Mouse (Mus musculus) liver, embryonic 15.5 days (tissue): ENCODE data around the gene Mrpl39. TPM values are rescaled to one million over a fixed set of nuclear protein-coding genes. Genes with fewer than 3 reads are reported as not detected.

ENCODE experiments used
- ATAC-seq: fragments of 200-750 bp; cut with Nextera tagmentation; 2 replicates; pipeline ENCODE4 v1.8.0; 2017; ENCODE audit warnings: moderate number of reproducible peaks, mild to moderate bottlenecking, moderate library complexity; ENCODE audit not compliant: insufficient read depth
- H3K27ac ChIP-seq: fragments of 300-500 bp; sonication (generic); replicated peaks from 2 replicates; pipeline ENCODE4 v1.5.1; 2015; ENCODE audit warnings: mild to moderate bottlenecking, inconsistent platforms
- H3K27me3 ChIP-seq: fragments of 300-500 bp; sonication (generic); 2 replicates; pipeline ENCODE4 v1.6.1; 2015; ENCODE audit warnings: mild to moderate bottlenecking, inconsistent platforms
- H3K36me3 ChIP-seq: fragments of 300-500 bp; sonication (generic); replicated peaks from 2 replicates; pipeline ENCODE4 v1.6.1; 2015; ENCODE audit warnings: moderate library complexity, mild to moderate bottlenecking, inconsistent platforms
- H3K4me1 ChIP-seq: fragments of 300-500 bp; sonication (generic); replicated peaks from 2 replicates; pipeline ENCODE4 v1.6.1; 2015; ENCODE audit warnings: inconsistent platforms
- H3K4me2 ChIP-seq: fragments of 300-500 bp; sonication (generic); 2 replicates; pipeline ENCODE4 v1.6.1; 2015; ENCODE audit warnings: moderate library complexity, mild to moderate bottlenecking, inconsistent platforms
- H3K4me3 ChIP-seq: fragments of 300-500 bp; sonication (generic); replicated peaks from 2 replicates; pipeline ENCODE4 v1.5.1; 2015; ENCODE audit warnings: mild to moderate bottlenecking, inconsistent platforms
- H3K9ac ChIP-seq: fragments of 300-500 bp; sonication (generic); 2 replicates; pipeline ENCODE4 v1.6.1; 2015; ENCODE audit warnings: moderate library complexity, mild to moderate bottlenecking, inconsistent platforms
- H3K9me3 ChIP-seq: fragments of 300-500 bp; sonication (generic); replicated peaks from 2 replicates; pipeline ENCODE4 v1.6.1; 2016; ENCODE audit warnings: inconsistent platforms
- WGBS: fragments of 180-500 bp; shearing (Covaris S2); methylation state at CpG from one replicate; pipeline ENCODE4 v1.1.7; 2015; ENCODE audit warnings: mixed read lengths; ENCODE audit not compliant: insufficient replicate concordance; 5-methylcytosine and 5-hydroxymethylcytosine counted together
- microRNA counts: library from miRNA; unstranded; fragments of <30 nt; microRNA quantifications from one replicate; lab custom pipeline; 2016
- microRNA-seq: library from miRNA; unstranded; fragments of <30 nt; microRNA quantifications from one replicate; pipeline ENCODE4, GENCODE M21; 2016
- polyA plus RNA-seq: library from polyadenylated mRNA; unstranded; fragments of >200 nt; fragmentation: Nextera tagmentation; extraction: Ambion mirVana; gene quantifications from 2 replicates; pipeline ENCODE4 v1.2.1, GENCODE M21; 2015

Gene Mrpl39
- polyA plus RNA-seq, 1 experiment from 2014 or later = 24.6 TPM

- H3K4me2 ChIP-seq = no peak overlapping the region
- no peak overlapping the region for H3K27ac ChIP-seq
- H3K9ac ChIP-seq = no peak overlapping the region
- H3K4me3 ChIP-seq = no peak overlapping the region
- ATAC-seq = no peak
- no peaks in the 10 kb centered on the region for H3K27me3 ChIP-seq
- H3K36me3 ChIP-seq = no peaks in the 10 kb centered on the region
- 57% methylated on average over 5 of the region's 5 CpGs for WGBS
- H3K4me1 ChIP-seq = no peaks in the 10 kb centered on the region
- H3K9me3 ChIP-seq = no peaks in the 10 kb centered on the region
Measured at GRCm38 (mm10) chr16:84680760-84681159, 54.8 kb downstream of the Mrpl39 start.

DNA sequence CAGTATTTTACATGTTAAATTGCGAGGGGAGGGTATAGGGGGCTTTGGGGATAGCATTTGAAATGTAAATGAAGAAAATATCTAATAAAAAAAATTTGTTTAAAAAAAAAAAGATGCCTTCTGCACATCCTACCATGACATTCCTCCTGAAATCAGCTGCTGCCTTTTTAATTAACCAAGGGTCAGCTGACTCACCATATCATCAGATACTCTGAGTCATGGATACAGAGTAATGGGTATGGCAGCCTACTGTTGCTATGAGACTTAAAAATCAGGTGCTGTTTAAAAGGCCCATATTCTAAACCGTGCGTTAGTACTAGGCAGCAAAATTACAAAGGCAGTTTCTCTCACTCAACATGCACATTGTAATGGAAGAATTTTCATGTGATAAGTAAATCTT lies 58.2 kb downstream of the Mrpl39 start:
- Histone ChIP-seq H3K9me3 (no peaks in the 10 kb centered on the region), H3K27ac (no peak overlapping the region), H3K4me1 (no peaks in the 10 kb centered on the region), H3K4me2 (no peak overlapping the region), H3K36me3 (no peaks in the 10 kb centered on the region), H3K9ac (no peak overlapping the region), H3K4me3 (no peak overlapping the region), H3K27me3 (no peaks in the 10 kb centered on the region)
- ATAC-seq = no peak
- 60% methylated on average over 3 of the region's 3 CpGs for WGBS

MicroRNAs encoded within 50 kb of the gene (microRNA counts, 519-probe panel; counts per million panel counts)
- microRNA mmu-miR-155 (lab: Ali Mortazavi, UCI) = 2,222 counts per million, percentile 33 among the panel's probes with 10 or more counts

Small RNAs within 50 kb of the gene (microRNA-seq; reads per million reads assigned to microRNA genes)
- 134 reads per million, percentile 56 among the genes with 10 or more reads in this experiment for gene Mir155

Other genes with a start within 250 kb of the Mrpl39 start
- not detected in 2 replicates for gene A730009L09Rik, start 220.6 kb downstream of the Mrpl39 start, polyA plus RNA-seq
- 2.0 and 2.3 TPM in 2 replicates for gene Jam2, start 38.4 kb upstream of the Mrpl39 start, polyA plus RNA-seq
- 15.2 and 15.7 TPM in 2 replicates for gene Gabpa, start 99.2 kb upstream of the Mrpl39 start, polyA plus RNA-seq
- gene Atp5j, start 99.9 kb upstream of the Mrpl39 start, polyA plus RNA-seq = 437 and 514 TPM in 2 replicates